Mouse (Mus musculus): ENCODE results near the gene Morc1. TPM values are rescaled to one million over a fixed set of nuclear protein-coding genes. Genes with fewer than 3 reads are reported as not detected.

The Morc1 gene
- polyA plus RNA-seq, 1 experiment from 2014 or later: 0.08 TPM

DNA sequence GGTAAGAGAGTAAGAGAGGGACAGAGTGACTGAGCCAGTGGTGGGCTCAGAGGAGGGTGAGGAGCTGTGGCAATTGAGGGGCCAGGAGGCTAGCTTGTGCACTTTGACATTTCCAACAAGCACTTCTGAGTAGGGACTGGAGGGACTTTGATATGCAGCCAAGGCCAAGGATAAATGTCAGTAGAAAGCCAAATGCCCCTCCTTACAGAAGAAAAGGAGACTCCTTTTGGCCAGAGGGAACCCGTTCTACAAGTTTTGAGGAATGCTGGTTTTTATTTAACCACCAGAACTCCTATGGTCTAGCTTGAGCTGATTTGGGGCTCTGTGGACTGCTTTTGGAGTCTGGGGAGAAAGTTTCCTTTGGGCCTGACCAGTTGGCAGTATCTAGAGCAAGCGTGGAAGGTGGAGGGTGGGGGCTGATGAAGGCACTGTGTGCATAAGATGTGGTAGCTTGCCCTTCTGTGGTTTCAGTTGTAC lies 172.7 kb downstream of the Morc1 start:
- Histone ChIP-seq H3K9me3 (no peaks in the 10 kb centered on the region), H3K27ac (replicated peaks) (no peak overlapping the region), H3K4me1 (no peaks in the 10 kb centered on the region), H3K36me3 (no peaks in the 10 kb centered on the region), H3K4me3 (no peak overlapping the region), H3K27me3 (replicated peaks) (no peaks in the 10 kb centered on the region), H3K4me2 (no peak overlapping the region), H3K9ac (no peak overlapping the region)
- ATAC-seq (ENCODE audit: extremely low read depth, insufficient number of reproducible peaks, low FRiP score, low TSS enrichment): no peak
- WGBS: 68% methylated on average over 2 of the region's 2 CpGs

DNA sequence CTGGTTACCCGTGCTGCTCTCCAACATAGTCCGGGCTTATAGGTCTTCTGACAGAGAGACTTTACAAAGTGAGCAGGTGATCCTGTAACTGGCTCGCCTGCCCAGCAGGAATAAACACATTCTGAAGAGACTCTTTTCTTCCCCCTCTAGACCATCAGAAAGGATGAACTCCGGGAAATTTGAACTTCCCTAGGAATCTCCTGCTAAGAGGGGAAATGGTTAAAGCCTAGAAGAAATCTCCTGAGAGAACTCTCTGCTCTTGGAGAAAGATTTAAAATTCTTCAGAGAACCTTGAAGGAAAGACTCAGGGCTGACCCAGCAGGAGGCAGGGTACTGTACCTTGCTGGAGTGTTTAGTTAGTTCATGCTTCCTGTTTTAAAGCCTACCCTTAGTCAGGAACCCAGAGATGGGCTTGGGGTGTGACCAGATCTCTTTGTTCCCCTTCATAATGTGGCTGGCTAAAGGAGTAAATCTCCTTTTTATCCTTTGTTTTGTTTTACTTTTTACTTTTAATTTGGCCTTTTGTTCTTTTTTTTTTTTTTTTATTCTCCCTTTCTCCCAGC lies 175.5 kb downstream of the Morc1 start:
- Histone ChIP-seq H3K4me1 (no peaks in the 10 kb centered on the region), H3K9ac (no peak overlapping the region), H3K9me3 (no peaks in the 10 kb centered on the region), H3K27ac (replicated peaks) (no peak overlapping the region), H3K4me2 (no peak overlapping the region), H3K27me3 (replicated peaks) (no peaks in the 10 kb centered on the region), H3K36me3 (no peaks in the 10 kb centered on the region), H3K4me3 (no peak overlapping the region)
- no peak for ATAC-seq (ENCODE audit: extremely low read depth, insufficient number of reproducible peaks, low FRiP score, low TSS enrichment)
- 48% methylated on average over 4 of the region's 4 CpGs for WGBS

DNA sequence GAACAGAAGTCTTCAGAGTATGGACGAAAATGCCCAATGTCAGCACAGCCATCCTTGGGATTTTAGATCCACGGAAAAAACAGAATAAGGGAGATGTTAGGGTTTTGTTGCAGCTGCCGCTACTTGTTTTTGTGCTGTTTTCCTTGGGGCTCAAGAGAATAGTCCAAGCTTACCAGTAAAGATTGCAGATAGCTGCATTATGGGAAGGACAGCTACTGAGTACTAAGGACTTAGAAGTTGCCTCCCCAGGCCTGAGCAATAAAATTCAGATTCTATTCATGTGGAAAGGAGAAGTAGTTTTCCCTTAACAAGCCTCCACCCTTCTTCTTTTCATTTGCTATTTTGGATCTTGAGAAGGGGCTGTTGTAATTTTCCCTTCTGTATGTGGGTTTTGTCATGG lies 177.2 kb downstream of the Morc1 start:
- no peak overlapping the region for H3K27ac ChIP-seq (replicated peaks)
- H3K9ac ChIP-seq: no peak overlapping the region
- H3K4me2 ChIP-seq: no peak overlapping the region
- ATAC-seq (ENCODE audit: extremely low read depth, insufficient number of reproducible peaks, low FRiP score, low TSS enrichment): no peak
- no peaks in the 10 kb centered on the region for H3K36me3 ChIP-seq
- H3K27me3 ChIP-seq (replicated peaks): no peaks in the 10 kb centered on the region
- no peak overlapping the region for H3K4me3 ChIP-seq
- H3K4me1 ChIP-seq: no peaks in the 10 kb centered on the region
- 81% methylated on average over 3 of the region's 3 CpGs for WGBS
- H3K9me3 ChIP-seq: no peaks in the 10 kb centered on the region

DNA sequence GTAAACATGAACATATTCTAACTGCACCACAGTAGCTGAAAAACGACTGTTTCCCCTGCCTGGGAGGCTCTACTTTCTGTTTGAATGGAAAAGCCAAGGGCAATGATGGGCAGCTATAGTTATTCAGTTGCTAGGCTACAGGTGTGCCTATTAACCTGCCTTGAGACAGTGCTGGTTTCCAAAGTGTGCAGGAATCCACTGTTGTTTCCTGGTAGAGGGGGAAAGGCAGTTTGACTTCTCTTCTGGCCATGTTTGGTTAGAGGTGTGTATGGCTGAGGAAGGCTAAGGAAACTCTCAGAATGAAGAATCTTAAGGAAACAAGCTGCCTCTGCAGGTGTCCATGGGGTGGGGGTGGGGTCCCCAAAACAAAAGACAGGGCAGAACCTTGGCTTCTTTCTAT lies 179.8 kb downstream of the Morc1 start:
- Histone ChIP-seq H3K27ac (replicated peaks) (no peak overlapping the region), H3K9ac (no peak overlapping the region), H3K9me3 (no peaks in the 10 kb centered on the region), H3K4me1 (no peaks in the 10 kb centered on the region), H3K36me3 (no peaks in the 10 kb centered on the region), H3K4me3 (no peak overlapping the region), H3K4me2 (no peak overlapping the region), H3K27me3 (replicated peaks) (no peaks in the 10 kb centered on the region)
- 54% methylated on average over 1 of the region's 1 CpGs for WGBS
- no peak for ATAC-seq (ENCODE audit: extremely low read depth, insufficient number of reproducible peaks, low FRiP score, low TSS enrichment)

DNA sequence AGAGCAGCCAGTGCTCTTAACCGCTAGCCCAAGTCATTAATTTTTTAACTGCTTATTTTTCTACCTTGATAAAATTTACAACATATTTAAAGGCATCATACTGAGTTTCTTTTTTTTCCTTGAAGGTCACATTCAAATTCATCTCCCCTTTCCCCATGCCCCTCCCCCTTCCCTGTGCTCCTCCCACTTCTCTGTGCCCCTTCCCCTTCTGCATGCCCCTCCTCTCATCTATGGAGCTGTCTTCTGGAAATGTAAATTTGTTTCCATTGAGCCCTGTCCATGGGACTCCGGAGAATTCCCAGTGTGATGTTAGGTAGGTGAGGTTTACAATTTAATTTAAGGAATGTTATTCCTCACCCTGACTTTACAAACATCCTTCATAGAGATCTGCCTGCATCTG lies 180.4 kb downstream of the Morc1 start:
- H3K4me2 ChIP-seq: no peak overlapping the region
- no peaks in the 10 kb centered on the region for H3K36me3 ChIP-seq
- no peaks in the 10 kb centered on the region for H3K4me1 ChIP-seq
- no peaks in the 10 kb centered on the region for H3K27me3 ChIP-seq (replicated peaks)
- no peak overlapping the region for H3K27ac ChIP-seq (replicated peaks)
- H3K9me3 ChIP-seq: no peaks in the 10 kb centered on the region
- no peak overlapping the region for H3K4me3 ChIP-seq
- no peak overlapping the region for H3K9ac ChIP-seq
- WGBS: 79% methylated on average over 2 of the region's 2 CpGs
- ATAC-seq (ENCODE audit: extremely low read depth, insufficient number of reproducible peaks, low FRiP score, low TSS enrichment): no peak

DNA sequence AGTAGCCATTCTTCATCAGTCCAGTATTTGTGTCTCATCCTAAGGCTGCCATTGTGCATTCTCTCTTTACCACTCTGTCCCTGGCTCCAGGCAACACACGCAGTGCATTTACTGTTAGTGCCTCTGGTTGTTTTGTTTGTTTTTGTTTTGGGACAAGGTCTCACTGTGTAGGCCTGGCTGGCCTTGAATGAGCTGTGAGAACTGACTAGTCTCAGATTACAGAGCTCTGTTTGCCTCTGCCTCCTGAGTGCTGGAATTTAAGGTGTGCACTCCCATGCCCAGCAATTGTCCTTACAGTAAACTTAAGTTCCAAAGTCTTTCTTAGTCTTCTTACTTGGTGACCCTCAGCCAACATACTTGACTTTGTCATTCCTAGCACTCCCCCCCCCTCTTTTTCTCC lies 182.7 kb downstream of the Morc1 start:
- H3K27ac ChIP-seq (replicated peaks): no peak overlapping the region
- ATAC-seq (ENCODE audit: extremely low read depth, insufficient number of reproducible peaks, low FRiP score, low TSS enrichment): no peak
- H3K4me3 ChIP-seq: no peak overlapping the region
- H3K9ac ChIP-seq: no peak overlapping the region
- no peaks in the 10 kb centered on the region for H3K9me3 ChIP-seq
- H3K4me1 ChIP-seq: no peaks in the 10 kb centered on the region
- H3K36me3 ChIP-seq: no peaks in the 10 kb centered on the region
- H3K4me2 ChIP-seq: no peak overlapping the region
- WGBS: 50% methylated on average over 1 of the region's 1 CpGs
- no peaks in the 10 kb centered on the region for H3K27me3 ChIP-seq (replicated peaks)

DNA sequence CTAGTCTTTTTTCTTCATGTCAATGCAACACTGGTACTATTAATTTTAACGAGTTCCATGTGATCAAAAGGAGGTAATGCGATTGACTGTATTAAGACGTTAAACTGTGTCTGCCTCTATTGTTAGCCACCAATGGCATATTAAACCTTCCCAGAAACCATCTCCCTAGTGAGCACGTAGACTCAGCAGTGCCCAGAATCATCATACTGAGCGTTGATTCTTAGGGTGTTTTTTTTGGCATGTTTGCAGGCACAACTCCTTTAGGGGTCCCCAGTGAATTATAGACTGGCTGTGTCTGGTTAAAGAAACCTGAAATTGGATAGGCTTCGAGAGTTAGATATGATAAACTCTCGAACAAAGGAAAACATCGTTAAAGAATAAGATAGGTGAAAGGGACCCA lies 189.5 kb downstream of the Morc1 start:
- H3K9me3 ChIP-seq: no peaks in the 10 kb centered on the region
- ATAC-seq (ENCODE audit: extremely low read depth, insufficient number of reproducible peaks, low FRiP score, low TSS enrichment): no peak
- H3K4me3 ChIP-seq: no peak overlapping the region
- no peak overlapping the region for H3K9ac ChIP-seq
- no peaks in the 10 kb centered on the region for H3K27me3 ChIP-seq (replicated peaks)
- no peaks in the 10 kb centered on the region for H3K4me1 ChIP-seq
- WGBS: 49% methylated on average over 8 of the region's 8 CpGs
- H3K4me2 ChIP-seq: no peak overlapping the region
- no peaks in the 10 kb centered on the region for H3K36me3 ChIP-seq
- no peak overlapping the region for H3K27ac ChIP-seq (replicated peaks)

DNA sequence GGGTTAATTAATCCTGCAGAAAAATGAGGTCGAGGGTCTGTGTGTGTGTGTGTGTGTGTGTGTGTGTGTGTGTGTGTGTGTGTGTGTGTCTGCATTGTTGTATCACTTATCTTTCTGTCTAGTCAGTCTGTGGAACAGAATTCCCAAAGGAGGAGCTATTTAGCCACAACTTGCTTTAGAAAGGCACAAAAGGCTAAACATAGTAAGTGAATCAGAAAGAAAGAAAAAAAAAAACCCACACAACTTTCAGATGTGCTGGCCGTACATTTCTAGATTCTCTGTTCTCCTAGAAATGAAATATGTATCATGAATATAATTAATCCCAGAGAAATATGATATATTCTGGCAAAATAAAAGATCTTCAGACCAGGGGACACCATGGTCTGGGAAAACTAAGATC lies 190.0 kb downstream of the Morc1 start:
- H3K27ac ChIP-seq (replicated peaks): no peak overlapping the region
- no peaks in the 10 kb centered on the region for H3K27me3 ChIP-seq (replicated peaks)
- H3K4me1 ChIP-seq: no peaks in the 10 kb centered on the region
- H3K9ac ChIP-seq: no peak overlapping the region
- H3K36me3 ChIP-seq: no peaks in the 10 kb centered on the region
- 34% methylated on average over 2 of the region's 2 CpGs for WGBS
- H3K9me3 ChIP-seq: no peaks in the 10 kb centered on the region
- H3K4me2 ChIP-seq: no peak overlapping the region
- no peak overlapping the region for H3K4me3 ChIP-seq
- no peak for ATAC-seq (ENCODE audit: extremely low read depth, insufficient number of reproducible peaks, low FRiP score, low TSS enrichment)

DNA sequence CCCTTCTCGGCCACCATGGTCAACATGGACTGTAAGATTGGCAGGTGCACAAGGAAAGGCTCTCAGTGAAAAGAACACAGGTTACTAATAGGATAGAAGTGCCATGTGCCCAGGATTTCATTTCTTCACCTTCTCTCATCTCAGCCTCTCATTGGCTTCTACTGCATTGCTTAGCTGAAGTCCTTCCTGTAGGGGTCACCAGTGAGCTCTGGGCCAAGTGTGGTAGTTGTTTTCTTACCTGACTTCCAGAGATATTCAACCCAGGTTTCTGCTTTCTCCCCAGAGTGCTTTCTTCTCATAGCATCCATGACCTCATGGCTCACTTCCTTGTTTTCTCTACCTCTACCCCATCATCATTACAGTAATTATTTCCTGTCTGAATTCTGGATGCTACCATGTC lies 192.4 kb downstream of the Morc1 start:
- ATAC-seq (ENCODE audit: extremely low read depth, insufficient number of reproducible peaks, low FRiP score, low TSS enrichment): no peak
- Histone ChIP-seq H3K9me3 (no peaks in the 10 kb centered on the region), H3K4me2 (no peak overlapping the region), H3K4me3 (no peak overlapping the region), H3K36me3 (no peaks in the 10 kb centered on the region), H3K4me1 (no peaks in the 10 kb centered on the region), H3K27me3 (replicated peaks) (no peaks in the 10 kb centered on the region), H3K9ac (no peak overlapping the region), H3K27ac (replicated peaks) (no peak overlapping the region)
- 71% methylated on average over 1 of the region's 1 CpGs for WGBS

DNA sequence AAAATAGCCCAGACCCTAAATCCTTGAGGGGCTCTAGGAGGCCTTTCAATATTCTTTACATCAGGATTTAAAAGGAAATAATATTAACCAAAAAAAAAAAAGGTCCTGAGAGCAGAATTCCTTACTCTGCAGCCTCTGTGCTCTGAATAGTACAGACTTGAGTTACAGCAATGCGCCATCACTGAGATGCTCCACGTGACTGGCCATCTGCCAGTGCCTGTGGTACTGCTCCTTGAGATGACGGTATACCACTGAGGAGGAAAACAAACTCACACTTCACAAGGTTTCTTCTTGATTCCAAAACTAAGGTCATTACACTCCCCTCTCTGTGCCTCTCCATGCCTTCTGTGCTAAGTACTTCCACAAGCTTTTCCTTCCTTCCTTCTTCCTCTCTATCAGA lies 195.1 kb downstream of the Morc1 start:
- H3K4me2 ChIP-seq: no peak overlapping the region
- H3K36me3 ChIP-seq: no peaks in the 10 kb centered on the region
- H3K4me3 ChIP-seq: no peak overlapping the region
- no peak for ATAC-seq (ENCODE audit: extremely low read depth, insufficient number of reproducible peaks, low FRiP score, low TSS enrichment)
- no peak overlapping the region for H3K27ac ChIP-seq (replicated peaks)
- no peaks in the 10 kb centered on the region for H3K27me3 ChIP-seq (replicated peaks)
- WGBS: 71% methylated on average over 3 of the region's 3 CpGs
- no peaks in the 10 kb centered on the region for H3K4me1 ChIP-seq
- H3K9ac ChIP-seq: no peak overlapping the region
- H3K9me3 ChIP-seq: no peaks in the 10 kb centered on the region

DNA sequence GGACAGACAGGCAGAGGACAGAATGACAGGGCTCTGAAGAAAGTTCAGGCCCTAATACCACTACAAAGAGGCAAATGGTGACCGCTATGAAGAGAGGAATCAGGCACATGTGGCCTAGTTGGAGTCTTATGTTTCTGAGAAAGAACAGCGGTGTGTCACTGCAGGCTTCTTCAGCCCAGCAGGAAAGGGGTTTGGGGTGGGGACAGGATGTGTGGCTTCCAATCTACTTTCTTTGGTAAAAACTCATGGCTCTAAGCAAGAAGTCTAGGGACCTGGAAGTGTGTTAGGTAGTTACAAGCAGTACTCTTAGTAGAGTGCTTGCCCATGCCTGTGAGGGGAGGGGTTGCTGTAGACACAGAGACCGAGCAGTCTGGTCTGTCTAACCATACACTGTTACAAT lies 196.3 kb downstream of the Morc1 start:
- Histone ChIP-seq H3K4me3 (no peak overlapping the region), H3K9ac (no peak overlapping the region), H3K27ac (replicated peaks) (no peak overlapping the region), H3K27me3 (replicated peaks) (no peaks in the 10 kb centered on the region), H3K4me2 (no peak overlapping the region), H3K36me3 (no peaks in the 10 kb centered on the region), H3K4me1 (no peaks in the 10 kb centered on the region), H3K9me3 (no peaks in the 10 kb centered on the region)
- ATAC-seq (ENCODE audit: extremely low read depth, insufficient number of reproducible peaks, low FRiP score, low TSS enrichment): no peak
- 75% methylated on average over 3 of the region's 3 CpGs for WGBS

DNA sequence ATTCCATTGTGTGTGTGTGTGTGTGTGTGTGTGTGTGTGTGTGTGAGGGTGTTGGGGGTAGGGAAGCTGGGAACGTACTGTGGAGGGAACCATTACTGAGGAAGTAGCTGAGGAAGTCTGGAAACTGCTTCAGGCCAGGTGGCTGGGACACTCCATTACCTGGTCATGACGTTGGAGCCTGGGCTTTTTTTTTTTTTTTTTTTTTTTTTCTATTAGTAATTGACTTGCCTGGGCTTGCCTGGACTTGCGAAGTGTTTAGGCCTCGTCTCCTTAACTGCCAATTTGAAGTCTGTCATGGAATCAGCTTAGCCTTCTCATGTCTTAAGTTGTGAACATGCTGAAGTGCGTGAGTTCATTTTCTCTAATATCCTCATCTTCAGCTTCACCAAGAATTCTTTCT lies 198.7 kb downstream of the Morc1 start:
- H3K27me3 ChIP-seq (replicated peaks): no peaks in the 10 kb centered on the region
- 76% methylated on average over 5 of the region's 5 CpGs for WGBS
- H3K4me1 ChIP-seq: no peaks in the 10 kb centered on the region
- H3K4me2 ChIP-seq: no peak overlapping the region
- H3K36me3 ChIP-seq: no peaks in the 10 kb centered on the region
- no peak overlapping the region for H3K4me3 ChIP-seq
- ATAC-seq (ENCODE audit: extremely low read depth, insufficient number of reproducible peaks, low FRiP score, low TSS enrichment): no peak
- H3K9ac ChIP-seq: no peak overlapping the region
- no peak overlapping the region for H3K27ac ChIP-seq (replicated peaks)
- no peaks in the 10 kb centered on the region for H3K9me3 ChIP-seq
